Mouse (Mus musculus): ENCODE measurements around the gene Tor1b.

Gene Tor1b

GRCm38 (mm10) chr2:30981790-30982513 lies 29.2 kb downstream of the Tor1b start, which contains the start of the genes BC005624 and Usp20:
Gene BC005624 (minus strand): TSS chr2:30982201.
Gene Usp20 (plus strand): TSS chr2:30982279.
- peak; percentile 96 for ATAC-seq (ENCODE audit: insufficient number of reproducible peaks, low FRiP score, low TSS enrichment)

- ATAC-seq (ENCODE audit: insufficient number of reproducible peaks, low FRiP score, low TSS enrichment), result no peak
These were observed 30.3 kb downstream of the Tor1b start for GRCm38 (mm10) chr2:30983024-30983423.

- ATAC-seq (ENCODE audit: insufficient number of reproducible peaks, low FRiP score, low TSS enrichment), result no peak
These were observed 32.6 kb downstream of the Tor1b start for GRCm38 (mm10) chr2:30985111-30986020.

GRCm38 (mm10) chr2:30990221-30990620 lies 37.5 kb downstream of the Tor1b start:
- ATAC-seq (ENCODE audit: insufficient number of reproducible peaks, low FRiP score, low TSS enrichment), result no peak

- no peak for ATAC-seq (ENCODE audit: insufficient number of reproducible peaks, low FRiP score, low TSS enrichment)
These were observed 42.1 kb downstream of the Tor1b start for GRCm38 (mm10) chr2:30994853-30995252.

- ATAC-seq (ENCODE audit: insufficient number of reproducible peaks, low FRiP score, low TSS enrichment), result no peak
These were observed 42.8 kb downstream of the Tor1b start for GRCm38 (mm10) chr2:30995432-30995996.

- ATAC-seq (ENCODE audit: insufficient number of reproducible peaks, low FRiP score, low TSS enrichment), result no peak
These were observed 45.9 kb downstream of the Tor1b start for GRCm38 (mm10) chr2:30998443-30999260.

- 0 out of 2 replicates have a peak, but pooled peaks have one; percentile 26 for ATAC-seq (ENCODE audit: insufficient number of reproducible peaks, low FRiP score, low TSS enrichment)
These were observed 50.1 kb downstream of the Tor1b start for GRCm38 (mm10) chr2:31002857-31003256.

GRCm38 (mm10) chr2:31005453-31005852 lies 52.7 kb downstream of the Tor1b start:
- ATAC-seq (ENCODE audit: insufficient number of reproducible peaks, low FRiP score, low TSS enrichment), result no peak

GRCm38 (mm10) chr2:31006434-31006833 lies 53.7 kb downstream of the Tor1b start:
- no peak for ATAC-seq (ENCODE audit: insufficient number of reproducible peaks, low FRiP score, low TSS enrichment)

GRCm38 (mm10) chr2:31007208-31007607 lies 54.4 kb downstream of the Tor1b start:
- no peak for ATAC-seq (ENCODE audit: insufficient number of reproducible peaks, low FRiP score, low TSS enrichment)

Data from cerebellum, adult (tissue).